Mouse (Mus musculus) forebrain, embryonic 11.5 days (tissue): ENCODE measurements at regions not wholly inside any gene's neighbourhood (a gene's known extent, or its start where the extent isn't known, plus 50 kb on each side); places are given as distances from the start of the nearest gene placed in this dataset.

Experiments
- ATAC-seq: fragments of 200-750 bp; cut with Nextera tagmentation; replicated peaks from 2 replicates; pipeline ENCODE4 v1.8.0; 2017; ENCODE audit warnings: moderate TSS enrichment; ENCODE audit not compliant: low FRiP score
- DNase-seq: peaks from one replicate; pipeline ENCODE4 v3.0.0-alpha.2; 2017; ENCODE audit warnings: low spot score
- H3K27ac ChIP-seq: fragments of 300-500 bp; sonication (generic); 2 replicates; pipeline ENCODE4 v1.5.1; 2014; ENCODE audit warnings: low read depth, low read length
- H3K27me3 ChIP-seq: fragments of 300-500 bp; sonication (generic); 2 replicates; pipeline ENCODE4 v1.6.1; 2014; ENCODE audit warnings: mild to moderate bottlenecking, low read length, mixed read lengths; ENCODE audit not compliant: control insufficient read depth, insufficient read depth
- H3K36me3 ChIP-seq: fragments of 300-500 bp; sonication (generic); 2 replicates; pipeline ENCODE4 v1.6.1; 2014; ENCODE audit warnings: mild to moderate bottlenecking, low read length, moderate library complexity, mixed read lengths; ENCODE audit not compliant: control insufficient read depth, insufficient read depth
- H3K4me1 ChIP-seq: fragments of 300-500 bp; sonication (generic); replicated peaks from 2 replicates; pipeline ENCODE4 v1.6.1; 2014; ENCODE audit warnings: low read length, mixed read lengths; ENCODE audit not compliant: control insufficient read depth, insufficient read depth
- H3K4me2 ChIP-seq: fragments of 300-500 bp; sonication (generic); 2 replicates; pipeline ENCODE4 v1.6.1; 2014; ENCODE audit warnings: low read depth, mild to moderate bottlenecking, low read length, moderate library complexity, mixed read lengths; ENCODE audit not compliant: severe bottlenecking
- H3K4me3 ChIP-seq: fragments of 300-500 bp; sonication (generic); 2 replicates; pipeline ENCODE4 v1.5.1; 2014; ENCODE audit warnings: low read depth, low read length
- H3K9ac ChIP-seq: fragments of 300-500 bp; sonication (generic); 2 replicates; pipeline ENCODE4 v1.6.1; 2014; ENCODE audit warnings: low read length
- H3K9me3 ChIP-seq: fragments of 300-500 bp; sonication (generic); 2 replicates; pipeline ENCODE4 v1.6.1; 2016; ENCODE audit warnings: low read length, mixed read lengths; ENCODE audit not compliant: control insufficient read depth
- WGBS: fragments of 180-500 bp; shearing (Covaris S2); extraction: QIAGEN DNeasy Blood & Tissue Kit; methylation state at CpG from one replicate; pipeline ENCODE4 v1.1.7; 2014; 5-methylcytosine and 5-hydroxymethylcytosine counted together

- DNase-seq (no peak), ATAC-seq (no peak)
- no peak overlapping the region for H3K27ac ChIP-seq
- 93% methylated on average over 10 of the region's 10 CpGs for WGBS
- H3K9me3 ChIP-seq, result no peaks in the 10 kb centered on the region
- H3K4me2 ChIP-seq, result no peak overlapping the region
- H3K36me3 ChIP-seq, result no peaks in the 10 kb centered on the region
- no peak overlapping the region for H3K4me3 ChIP-seq
- no peak overlapping the region for H3K9ac ChIP-seq
- no peaks in the 10 kb centered on the region for H3K27me3 ChIP-seq
- H3K4me1 ChIP-seq, result no peaks in the 10 kb centered on the region
Measured at GRCm38 (mm10) chr13:97503955-97504739, 256.3 kb downstream of the Gm10260 start.

- DNase-seq (no peak), ATAC-seq (no peak)
- Histone ChIP-seq H3K4me2 (no peak overlapping the region), H3K9me3 (no peaks in the 10 kb centered on the region), H3K27ac (no peak overlapping the region), H3K36me3 (no peaks in the 10 kb centered on the region), H3K9ac (no peak overlapping the region), H3K27me3 (no peaks in the 10 kb centered on the region), H3K4me1 (no peaks in the 10 kb centered on the region), H3K4me3 (no peak overlapping the region)
- WGBS, result 85% methylated on average over 5 of the region's 5 CpGs
Measured at GRCm38 (mm10) chr13:97503391-97503790, 257.0 kb downstream of the Gm10260 start.

GRCm38 (mm10) chr13:97500155-97500554 is 259.2 kb downstream of the Enc1 start:
- no peak for DNase-seq
- Histone ChIP-seq H3K4me1 (no peaks in the 10 kb centered on the region), H3K4me3 (no peak overlapping the region), H3K36me3 (no peaks in the 10 kb centered on the region), H3K9ac (no peak overlapping the region), H3K27me3 (no peaks in the 10 kb centered on the region), H3K4me2 (no peak overlapping the region), H3K9me3 (no peaks in the 10 kb centered on the region), H3K27ac (no peak overlapping the region)
- ATAC-seq, result no peak
- 91% methylated on average over 8 of the region's 8 CpGs for WGBS

- no peak overlapping the region for H3K4me3 ChIP-seq
- WGBS, result 93% methylated on average over 5 of the region's 5 CpGs
- ATAC-seq, result no peak
Measured at GRCm38 (mm10) chr13:97498981-97499380, 258.1 kb downstream of the Enc1 start.

GRCm38 (mm10) chr13:97497928-97498327 is 257.0 kb downstream of the Enc1 start:
- WGBS, result 89% methylated on average over 5 of the region's 5 CpGs
- Histone ChIP-seq H3K4me2 (no peak overlapping the region), H3K9me3 (no peaks in the 10 kb centered on the region), H3K27ac (no peak overlapping the region), H3K4me1 (no peaks in the 10 kb centered on the region), H3K36me3 (no peaks in the 10 kb centered on the region), H3K4me3 (no peak overlapping the region), H3K9ac (no peak overlapping the region), H3K27me3 (no peaks in the 10 kb centered on the region)
- DNase-seq, result no peak
- no peak for ATAC-seq

More at GRCm38 (mm10) chr13:97498981-97499380, 258.1 kb downstream of the Enc1 start:
- Histone ChIP-seq H3K9ac (no peak overlapping the region), H3K27ac (no peak overlapping the region), H3K4me1 (no peaks in the 10 kb centered on the region), H3K36me3 (no peaks in the 10 kb centered on the region), H3K9me3 (no peaks in the 10 kb centered on the region), H3K27me3 (no peaks in the 10 kb centered on the region), H3K4me2 (no peak overlapping the region)
- DNase-seq, result no peak

- WGBS, result 81% methylated on average over 2 of the region's 2 CpGs
- Histone ChIP-seq H3K27me3 (no peaks in the 10 kb centered on the region), H3K27ac (no peak overlapping the region), H3K9ac (no peak overlapping the region), H3K4me2 (no peak overlapping the region), H3K4me1 (0 out of 2 replicates have a peak, but pooled peaks cover 2% of the 10 kb centered on the region), H3K9me3 (no peaks in the 10 kb centered on the region), H3K36me3 (no peaks in the 10 kb centered on the region), H3K4me3 (no peak overlapping the region)
- DNase-seq (no peak), ATAC-seq (no peak)
Measured at GRCm38 (mm10) chr13:97494770-97495169, 253.9 kb downstream of the Enc1 start.

GRCm38 (mm10) chr13:97493836-97494235 is 252.9 kb downstream of the Enc1 start:
- Histone ChIP-seq H3K27ac (no peak overlapping the region), H3K9ac (no peak overlapping the region), H3K36me3 (no peaks in the 10 kb centered on the region), H3K4me1 (peaks cover 5% of the 10 kb centered on the region; the same call in 1 of the 2 replicates), H3K4me3 (no peak overlapping the region), H3K27me3 (no peaks in the 10 kb centered on the region), H3K4me2 (no peak overlapping the region), H3K9me3 (no peaks in the 10 kb centered on the region)
- no peak for ATAC-seq
- WGBS, result 85% methylated on average over 7 of the region's 7 CpGs
- no peak for DNase-seq

- ATAC-seq (no peak), DNase-seq (no peak)
- H3K4me1 ChIP-seq, result peaks cover 5% of the 10 kb centered on the region; the same call in 1 of the 2 replicates
- no peaks in the 10 kb centered on the region for H3K27me3 ChIP-seq
- no peak overlapping the region for H3K27ac ChIP-seq
- no peaks in the 10 kb centered on the region for H3K36me3 ChIP-seq
- no peak overlapping the region for H3K4me2 ChIP-seq
- no peak overlapping the region for H3K4me3 ChIP-seq
- H3K9ac ChIP-seq, result no peak overlapping the region
- WGBS, result 80% methylated on average over 18 of the region's 20 CpGs
- H3K9me3 ChIP-seq, result no peaks in the 10 kb centered on the region
Measured at GRCm38 (mm10) chr13:97492958-97493735, 252.2 kb downstream of the Enc1 start.
